Mouse (Mus musculus) embryonic facial prominence, embryonic 13.5 days (tissue): ENCODE measurements around the gene Gm28230. TPM values are rescaled to one million over a fixed set of nuclear protein-coding genes. Genes with fewer than 3 reads are reported as not detected.

Source experiments
- ATAC-seq: fragments of 200-750 bp; cut with Nextera tagmentation; 2 replicates; pipeline ENCODE4 v1.8.0; 2017; ENCODE audit warnings: low read depth; ENCODE audit not compliant: insufficient number of reproducible peaks, insufficient read depth, low FRiP score, low TSS enrichment
- H3K27ac ChIP-seq: fragments of 300-500 bp; sonication (generic); 2 replicates; pipeline ENCODE4 v1.5.1; 2015; ENCODE audit warnings: moderate library complexity, mild to moderate bottlenecking, inconsistent platforms
- H3K27me3 ChIP-seq: fragments of 300-500 bp; sonication (generic); 2 replicates; pipeline ENCODE4 v1.6.1; 2015; ENCODE audit warnings: mild to moderate bottlenecking, inconsistent platforms
- H3K36me3 ChIP-seq: fragments of 300-500 bp; sonication (generic); 2 replicates; pipeline ENCODE4 v1.6.1; 2015; ENCODE audit warnings: mild to moderate bottlenecking, inconsistent platforms
- H3K4me1 ChIP-seq: fragments of 300-500 bp; sonication (generic); 2 replicates; pipeline ENCODE4 v1.6.1; 2015; ENCODE audit warnings: inconsistent platforms
- H3K4me2 ChIP-seq: fragments of 300-500 bp; sonication (generic); 2 replicates; pipeline ENCODE4 v1.6.1; 2015; ENCODE audit warnings: moderate library complexity, mild to moderate bottlenecking, inconsistent platforms
- H3K4me3 ChIP-seq: fragments of 300-500 bp; sonication (generic); 2 replicates; pipeline ENCODE4 v1.5.1; 2015; ENCODE audit warnings: mild to moderate bottlenecking, inconsistent platforms
- H3K9ac ChIP-seq: fragments of 300-500 bp; sonication (generic); 2 replicates; pipeline ENCODE4 v1.6.1; 2015; ENCODE audit warnings: mild to moderate bottlenecking, inconsistent platforms
- H3K9me3 ChIP-seq: fragments of 300-500 bp; sonication (generic); 2 replicates; pipeline ENCODE4 v1.6.1; 2016; ENCODE audit warnings: inconsistent platforms
- WGBS: fragments of 180-500 bp; shearing (Covaris S2); methylation state at CpG from one replicate; pipeline ENCODE4 v1.1.7; 2015; ENCODE audit warnings: mixed read lengths; 5-methylcytosine and 5-hydroxymethylcytosine counted together
- polyA plus RNA-seq: library from polyadenylated mRNA; unstranded; fragments of >200 nt; fragmentation: Nextera tagmentation; extraction: Ambion mirVana; gene quantifications from 2 replicates; pipeline ENCODE4 v1.2.1, GENCODE M21; 2015

Gene Gm28230
- polyA plus RNA-seq, 1 experiment from 2014 or later = 0.18 TPM

DNA sequence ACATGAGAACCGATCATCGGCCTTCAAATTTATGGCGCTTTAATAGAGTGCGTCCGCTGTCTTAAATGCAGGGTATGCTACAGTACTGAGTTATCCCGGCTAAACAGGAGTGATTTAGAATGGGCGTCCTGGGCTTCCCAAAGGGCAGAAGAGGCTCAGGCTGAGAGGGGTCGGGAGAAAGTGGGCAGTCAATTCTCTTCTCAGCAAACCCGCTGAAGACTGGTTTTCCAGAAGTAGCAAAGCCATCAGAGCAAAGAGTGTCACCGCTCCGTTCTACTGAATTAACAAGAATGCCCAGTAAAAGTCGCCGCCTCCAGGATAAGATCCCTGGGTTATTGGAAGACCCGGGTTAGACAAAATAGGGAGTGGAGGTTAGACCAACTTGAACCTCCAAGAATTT lies 13.3 kb downstream of the Gm28230 start:
- H3K9ac ChIP-seq = no peak overlapping the region
- 2% methylated on average over 14 of the region's 14 CpGs for WGBS
- H3K27me3 ChIP-seq = peaks cover 98% of the 10 kb centered on the region
- H3K36me3 ChIP-seq = no peaks in the 10 kb centered on the region
- H3K9me3 ChIP-seq = no peaks in the 10 kb centered on the region
- H3K4me1 ChIP-seq = peaks cover 12% of the 10 kb centered on the region; the same call in 1 of the 2 replicates
- 0 out of 2 replicates have a peak overlapping the region, but pooled peaks have one; percentile 28 for H3K4me2 ChIP-seq
- no peak for ATAC-seq
- no peak overlapping the region for H3K4me3 ChIP-seq
- H3K27ac ChIP-seq = no peak overlapping the region

GRCm38 (mm10) chr2:74740311-74741091 lies 14.0 kb downstream of the Gm28230 start:
- Histone ChIP-seq H3K36me3 (no peaks in the 10 kb centered on the region), H3K27me3 (peaks cover 98% of the 10 kb centered on the region), H3K4me1 (peaks cover 9% of the 10 kb centered on the region; the same call in 1 of the 2 replicates), H3K9me3 (no peaks in the 10 kb centered on the region), H3K4me2 (peak overlapping the region; percentile 28; the same call in 1 of the 2 replicates), H3K4me3 (no peak overlapping the region; the same call in 1 of the 2 replicates), H3K9ac (no peak overlapping the region), H3K27ac (no peak overlapping the region)
- no peak for ATAC-seq
- 2% methylated on average over 43 of the region's 43 CpGs for WGBS

GRCm38 (mm10) chr2:74741252-74741978 lies 14.9 kb downstream of the Gm28230 start:
- no peak for ATAC-seq
- WGBS = 26% methylated on average over 2 of the region's 3 CpGs
- H3K36me3 ChIP-seq = no peaks in the 10 kb centered on the region

DNA sequence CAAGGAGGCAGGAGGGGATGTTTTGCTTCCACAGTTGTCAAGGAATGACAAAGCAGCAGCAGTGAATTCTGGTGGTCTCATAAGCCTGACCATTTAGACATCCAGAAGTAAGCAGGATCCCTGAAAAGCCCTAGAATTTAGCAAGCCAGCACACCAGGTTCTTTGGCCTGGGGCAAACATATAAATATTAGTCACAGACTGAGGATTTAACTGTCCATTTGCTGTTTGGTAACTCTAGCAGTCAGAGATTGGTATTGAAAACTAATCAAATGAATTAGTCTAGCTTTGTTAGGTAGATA lies 15.4 kb downstream of the Gm28230 start:
- Histone ChIP-seq H3K9ac (no peak overlapping the region), H3K4me2 (no peak overlapping the region), H3K36me3 (no peaks in the 10 kb centered on the region), H3K27ac (no peak overlapping the region), H3K4me1 (peaks cover 7% of the 10 kb centered on the region; the same call in 1 of the 2 replicates), H3K4me3 (no peak overlapping the region), H3K27me3 (peaks cover 98% of the 10 kb centered on the region), H3K9me3 (no peaks in the 10 kb centered on the region)
- no peak for ATAC-seq

More at GRCm38 (mm10) chr2:74741252-74741978, 14.9 kb downstream of the Gm28230 start:
- no peak overlapping the region for H3K9ac ChIP-seq
- no peaks in the 10 kb centered on the region for H3K9me3 ChIP-seq
- H3K4me3 ChIP-seq = no peak overlapping the region
- no peak overlapping the region for H3K27ac ChIP-seq
- peaks cover 98% of the 10 kb centered on the region for H3K27me3 ChIP-seq
- no peak overlapping the region for H3K4me2 ChIP-seq
- H3K4me1 ChIP-seq = peaks cover 3% of the 10 kb centered on the region; the same call in 1 of the 2 replicates

- Histone ChIP-seq H3K27ac (no peak overlapping the region), H3K9ac (no peak overlapping the region), H3K4me3 (no peak overlapping the region), H3K4me2 (no peak overlapping the region), H3K36me3 (no peaks in the 10 kb centered on the region), H3K4me1 (peaks cover 20% of the 10 kb centered on the region), H3K27me3 (peaks cover 98% of the 10 kb centered on the region), H3K9me3 (no peaks in the 10 kb centered on the region)
- 5% methylated on average over 6 of the region's 6 CpGs for WGBS
- ATAC-seq = no peak
Measured at GRCm38 (mm10) chr2:74745540-74746297, 19.2 kb downstream of the Gm28230 start.

- 1% methylated on average over 58 of the region's 58 CpGs for WGBS
- H3K4me1 ChIP-seq = peaks cover 20% of the 10 kb centered on the region
- no peak for ATAC-seq
- peak overlapping the region; percentile 33; the same call in 1 of the 2 replicates for H3K4me2 ChIP-seq
- no peak overlapping the region for H3K9ac ChIP-seq
- peak overlapping the region; percentile 12 for H3K4me3 ChIP-seq
- no peaks in the 10 kb centered on the region for H3K9me3 ChIP-seq
- no peak overlapping the region for H3K27ac ChIP-seq
- no peaks in the 10 kb centered on the region for H3K36me3 ChIP-seq
- peaks cover 99% of the 10 kb centered on the region for H3K27me3 ChIP-seq
Measured at GRCm38 (mm10) chr2:74746298-74746921, 19.9 kb downstream of the Gm28230 start.

DNA sequence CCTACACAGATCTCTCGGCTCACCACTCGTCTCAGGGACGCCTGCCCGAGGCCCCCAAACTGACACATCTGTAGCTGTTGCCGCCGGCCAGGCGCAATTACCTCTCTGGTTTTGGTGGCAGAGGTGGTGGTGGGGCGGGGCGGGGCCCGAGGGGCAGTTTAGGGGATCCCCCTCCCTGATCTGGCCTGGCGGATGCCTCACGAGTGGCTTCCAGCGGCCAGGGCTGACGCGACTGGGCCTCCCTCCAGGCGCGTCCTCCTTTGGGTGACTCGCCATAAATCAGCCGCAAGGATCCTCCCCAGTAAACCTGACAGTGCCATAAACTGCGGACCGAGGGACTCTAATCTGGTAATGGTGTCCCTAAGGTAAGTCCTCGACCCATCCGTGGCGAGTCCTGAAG lies 20.5 kb downstream of the Gm28230 start:
- ATAC-seq = no peak
- WGBS = 4% methylated on average over 24 of the region's 24 CpGs
- peaks cover 20% of the 10 kb centered on the region for H3K4me1 ChIP-seq
- no peak overlapping the region for H3K27ac ChIP-seq
- H3K4me3 ChIP-seq = 0 out of 2 replicates have a peak overlapping the region, but pooled peaks have one; percentile 12
- H3K27me3 ChIP-seq = peaks cover 99% of the 10 kb centered on the region
- no peaks in the 10 kb centered on the region for H3K36me3 ChIP-seq
- H3K4me2 ChIP-seq = no peak overlapping the region
- H3K9ac ChIP-seq = no peak overlapping the region
- H3K9me3 ChIP-seq = no peaks in the 10 kb centered on the region

DNA sequence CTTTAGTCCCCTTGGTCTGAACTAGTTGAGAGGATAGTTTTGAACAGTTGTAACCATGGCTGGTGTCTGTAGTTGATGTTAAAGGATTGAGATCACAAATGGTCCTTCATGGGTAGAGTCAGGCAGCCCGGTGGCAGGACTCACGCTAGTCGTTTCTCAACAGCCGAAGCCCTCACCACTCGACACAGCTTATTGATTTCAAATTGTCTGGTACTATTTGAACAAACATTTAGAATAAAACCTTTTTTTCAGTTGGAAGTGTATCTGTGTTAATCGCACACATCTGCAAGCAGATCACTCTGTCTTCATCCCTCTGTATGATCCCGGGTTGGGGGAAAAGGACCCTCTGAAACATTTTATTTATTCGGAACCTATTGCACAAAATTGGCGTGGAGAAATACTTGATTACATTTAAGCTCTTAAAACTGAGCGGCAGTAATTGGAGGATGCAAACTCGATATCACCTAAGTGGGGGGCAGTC lies 21.2 kb downstream of the Gm28230 start:
- Histone ChIP-seq H3K36me3 (no peaks in the 10 kb centered on the region), H3K4me3 (no peak overlapping the region), H3K9ac (no peak overlapping the region), H3K4me2 (no peak overlapping the region), H3K4me1 (peaks cover 22% of the 10 kb centered on the region), H3K9me3 (no peaks in the 10 kb centered on the region), H3K27me3 (peaks cover 99% of the 10 kb centered on the region), H3K27ac (no peak overlapping the region)
- no peak for ATAC-seq
- WGBS = 5% methylated on average over 11 of the region's 11 CpGs

DNA sequence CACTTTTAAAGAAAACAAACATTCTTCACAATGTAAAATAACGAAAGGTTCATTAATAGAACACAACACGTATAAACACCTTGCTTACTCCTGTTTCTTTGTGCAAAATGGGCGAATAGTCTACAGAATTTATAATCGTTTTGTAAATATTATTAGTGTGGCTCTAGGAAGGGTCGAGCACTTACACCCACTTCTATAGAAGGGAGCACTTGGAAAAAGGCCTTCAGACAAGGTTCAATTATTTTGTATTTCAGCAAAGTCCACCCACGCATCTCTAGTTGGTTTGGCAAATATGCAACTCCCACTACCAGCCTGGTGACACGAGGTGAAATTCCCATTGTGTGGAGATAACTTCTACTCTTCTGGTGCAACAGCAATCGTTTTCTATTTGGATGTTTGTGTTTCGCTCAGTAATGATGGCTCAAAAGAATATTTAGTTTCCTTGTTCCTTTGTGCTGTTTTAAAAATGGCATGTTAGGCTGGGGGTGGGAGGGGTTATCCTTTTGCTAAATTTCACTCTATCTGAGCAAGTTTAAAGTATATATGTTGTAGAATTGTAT lies 22.0 kb downstream of the Gm28230 start:
- Histone ChIP-seq H3K27ac (no peak overlapping the region), H3K4me2 (no peak overlapping the region), H3K4me1 (peaks cover 30% of the 10 kb centered on the region), H3K36me3 (no peaks in the 10 kb centered on the region), H3K27me3 (peaks cover 100% of the 10 kb centered on the region), H3K9me3 (no peaks in the 10 kb centered on the region), H3K4me3 (no peak overlapping the region), H3K9ac (no peak overlapping the region)
- 6% methylated on average over 9 of the region's 9 CpGs for WGBS
- ATAC-seq = no peak

- Histone ChIP-seq H3K9ac (no peak overlapping the region), H3K9me3 (no peaks in the 10 kb centered on the region), H3K27ac (no peak overlapping the region), H3K4me3 (peak overlapping the region; percentile 34), H3K27me3 (peaks cover 100% of the 10 kb centered on the region), H3K36me3 (no peaks in the 10 kb centered on the region), H3K4me2 (peak overlapping the region; percentile 55), H3K4me1 (peaks cover 30% of the 10 kb centered on the region)
- WGBS = 1% methylated on average over 47 of the region's 47 CpGs
- 0 out of 2 replicates have a peak, but pooled peaks have one; percentile 46 for ATAC-seq
Measured at GRCm38 (mm10) chr2:74749337-74750121, 23.0 kb downstream of the Gm28230 start.
